Mouse (Mus musculus) lung, postnatal 0 days (tissue): ENCODE data around the gene Gls2.

Experiments used
- CTCF ChIP-seq: IDR thresholded peaks from 2 replicates; pipeline ENCODE4 v1.5.1; 2016; ENCODE audit warnings: antibody characterized with exemption, mild to moderate bottlenecking
- EP300 ChIP-seq: IDR thresholded peaks from 2 replicates; pipeline ENCODE4 v1.6.1; 2016; ENCODE audit warnings: antibody characterized with exemption, mild to moderate bottlenecking, control low read depth

DNA sequence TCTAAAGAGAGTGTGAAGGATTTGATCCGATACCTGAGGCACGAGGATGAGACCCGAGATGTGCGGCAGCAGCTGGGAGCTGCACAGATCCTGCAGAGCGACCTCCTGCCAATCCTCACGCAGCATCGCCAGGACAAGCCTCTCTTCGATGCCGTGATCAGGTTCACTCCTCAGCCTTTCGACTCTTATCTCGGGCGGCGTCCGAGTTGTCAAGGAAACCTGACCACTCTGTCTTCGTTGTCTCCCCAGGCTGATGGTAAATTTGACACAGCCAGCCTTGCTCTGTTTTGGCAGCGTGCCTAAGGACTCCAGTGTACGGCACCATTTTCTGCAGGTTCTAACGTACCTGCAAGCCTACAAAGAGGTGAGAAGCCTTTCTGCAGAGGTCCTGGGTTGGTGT lies 45.9 kb downstream of the Gls2 start:
- TF ChIP-seq CTCF (no peak), EP300 (no peak)
